Mouse (Mus musculus): ENCODE results near the gene Hyal5.

DNA sequence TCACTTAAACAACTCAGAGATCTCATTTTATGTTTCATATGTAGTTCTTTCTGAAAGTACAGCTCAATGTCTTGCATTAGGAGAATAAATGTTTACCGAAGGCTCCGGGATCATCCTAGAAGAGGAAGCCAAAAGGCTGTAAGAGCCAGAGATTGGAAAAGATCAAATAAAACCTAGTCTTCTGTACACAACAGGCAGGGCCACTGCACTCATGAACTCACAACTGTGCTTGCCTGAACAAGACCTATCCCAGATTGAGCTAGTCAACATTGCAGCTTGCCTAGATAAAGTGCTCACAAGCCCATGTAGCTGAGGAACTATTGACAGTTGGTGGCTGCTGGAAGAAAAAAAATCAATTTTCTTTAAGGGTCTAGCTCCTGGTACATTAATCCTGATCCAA lies 55.8 kb downstream of the Hyal5 start:
- TF ChIP-seq CTCF (IDR thresholded peaks at IDR 0.05; ENCODE audit: extremely low read depth, insufficient read depth, insufficient read length, insufficient replicate concordance) (no peak), POLR2A (IDR thresholded peaks at IDR 0.05; ENCODE audit: low read depth, low read length) (no peak)
